ENCODE assay signal across 9 mouse cellular contexts in genomic region chr2:121442259-121443067, GRCm38 (mm10). TPM values are rescaled to one million over a fixed set of nuclear protein-coding genes. Genes with fewer than 3 reads are reported as not detected.
DNase-seq lines count a peak whose midpoint lies in the region; ATAC-seq lines count a peak whose summit lies in the region.
"Had no signal": no experiment of that assay in that cellular context is flagged by ENCODE, and none has a peak within 500 bp of the region (broad histone marks: within the 10 kb centered on the region; RNA-seq: fewer than 3 reads in every experiment).

No protein-coding gene starts in this region.

- peak; percentile 83 for DNase-seq in urinary bladder, postnatal 14 days (ENCODE audit: low spot score)
- DNase-seq in urinary bladder, postnatal 10 days (ENCODE audit: low spot score), result no peak
- DNase-seq in lung, postnatal 36 days, result peak; percentile 90
- DNase-seq in retina, postnatal 1 day, result peak; percentile 54
- DNase-seq in right cerebral cortex, adult 18-20 months, result no peak

- peak overlapping the region; percentile 93 for H3K4me2 ChIP-seq in embryonic facial prominence, embryonic 13.5 days
- H3K4me2 ChIP-seq in heart, embryonic 13.5 days, result peak overlapping the region; percentile 99
- peak overlapping the region; percentile 60 for H3K4me2 ChIP-seq in kidney, embryonic 16.5 days (replicated peaks; ENCODE audit: low read depth, low read length)

- peaks cover 24% of the 10 kb centered on the region for H3K36me3 ChIP-seq in embryonic facial prominence, embryonic 13.5 days
- peaks cover 24% of the 10 kb centered on the region for H3K36me3 ChIP-seq in heart, embryonic 13.5 days
- peaks cover 16% of the 10 kb centered on the region for H3K36me3 ChIP-seq in kidney, embryonic 16.5 days (ENCODE audit: insufficient read depth, low read length)

- H3K4me1 ChIP-seq in embryonic facial prominence, embryonic 13.5 days, result peaks cover 17% of the 10 kb centered on the region
- peaks cover 18% of the 10 kb centered on the region for H3K4me1 ChIP-seq in heart, embryonic 13.5 days
- peaks cover 12% of the 10 kb centered on the region for H3K4me1 ChIP-seq in kidney, embryonic 16.5 days (ENCODE audit: insufficient read depth, low read length)

- H3K27ac ChIP-seq in embryonic facial prominence, embryonic 13.5 days, result no peak overlapping the region
- H3K27ac ChIP-seq in heart, embryonic 13.5 days (replicated peaks), result no peak overlapping the region
- no peak overlapping the region for H3K27ac ChIP-seq in kidney, embryonic 16.5 days (ENCODE audit: low read length)

- peaks cover 16% of the 10 kb centered on the region for H3K27me3 ChIP-seq in embryonic facial prominence, embryonic 13.5 days
- H3K27me3 ChIP-seq in heart, embryonic 13.5 days (replicated peaks), result peaks cover 16% of the 10 kb centered on the region
- no peaks in the 10 kb centered on the region for H3K27me3 ChIP-seq in kidney, embryonic 16.5 days (ENCODE audit: insufficient read depth, low read length)
- H3K27me3 ChIP-seq: Patski had no signal

- no peaks in the 10 kb centered on the region for H3K9me3 ChIP-seq in embryonic facial prominence, embryonic 13.5 days
- H3K9me3 ChIP-seq in heart, embryonic 13.5 days, result no peaks in the 10 kb centered on the region
- no peaks in the 10 kb centered on the region for H3K9me3 ChIP-seq in kidney, embryonic 16.5 days (ENCODE audit: low read length)

- peak; percentile 68; the same call in 1 of the 2 replicates for ATAC-seq in embryonic facial prominence, embryonic 13.5 days (ENCODE audit: insufficient number of reproducible peaks, insufficient read depth, low FRiP score, low TSS enrichment, low read depth)
- peak; percentile 89 for ATAC-seq in heart, embryonic 13.5 days (ENCODE audit: extremely low read depth, insufficient number of reproducible peaks, low FRiP score, low TSS enrichment)
- peak; percentile 88 for ATAC-seq in kidney, embryonic 16.5 days (ENCODE audit: low FRiP score, low TSS enrichment)
- ATAC-seq: Patski had no signal

- peak overlapping the region; percentile 53 for H3K4me3 ChIP-seq in embryonic facial prominence, embryonic 13.5 days
- peak overlapping the region; percentile 63 for H3K4me3 ChIP-seq in heart, embryonic 13.5 days
- peak overlapping the region; percentile 46 for H3K4me3 ChIP-seq in kidney, embryonic 16.5 days (ENCODE audit: low read length)

- peak overlapping the region; percentile 70 for H3K9ac ChIP-seq in embryonic facial prominence, embryonic 13.5 days
- peak overlapping the region; percentile 77 for H3K9ac ChIP-seq in heart, embryonic 13.5 days
- H3K9ac ChIP-seq in kidney, embryonic 16.5 days (replicated peaks; ENCODE audit: low read length), result peak overlapping the region; percentile 63

- WGBS in embryonic facial prominence, embryonic 13.5 days, result 1% methylated on average over 30 of the region's 30 CpGs
- WGBS in heart, embryonic 13.5 days, result 1% methylated on average over 30 of the region's 30 CpGs
- WGBS in kidney, embryonic 16.5 days, result 1% methylated on average over 30 of the region's 30 CpGs

RNA-seq across cellular contexts. Expression of gene Ell3, which starts 1.6 kb away (rescaled TPM):
- 12.2 and 22.4 TPM in 2 replicates for polyA plus RNA-seq in embryonic facial prominence, embryonic 13.5 days (2015; fragmentation: Nextera tagmentation; extraction: Ambion mirVana)
- 1.4 and 1.6 TPM in 2 replicates for polyA plus RNA-seq in heart, embryonic 13.5 days (2015; fragmentation: Nextera tagmentation; extraction: Ambion mirVana)
- 12.3 and 14.5 TPM in 2 replicates for polyA plus RNA-seq in kidney, embryonic 16.5 days (2015; fragmentation: Nextera tagmentation; extraction: Ambion mirVana)

RNA-seq across cellular contexts. Expression of gene Serf2, which starts 6.5 kb away (rescaled TPM):
- polyA plus RNA-seq in embryonic facial prominence, embryonic 13.5 days (2015; fragmentation: Nextera tagmentation; extraction: Ambion mirVana), result 552 and 638 TPM in 2 replicates
- 522 and 573 TPM in 2 replicates for polyA plus RNA-seq in heart, embryonic 13.5 days (2015; fragmentation: Nextera tagmentation; extraction: Ambion mirVana)
- polyA plus RNA-seq in kidney, embryonic 16.5 days (2015; fragmentation: Nextera tagmentation; extraction: Ambion mirVana), result 448 and 451 TPM in 2 replicates

RNA-seq across cellular contexts. Expression of gene Hypk, which starts 10.6 kb away (rescaled TPM):
- polyA plus RNA-seq in embryonic facial prominence, embryonic 13.5 days (2015; fragmentation: Nextera tagmentation; extraction: Ambion mirVana), result 129 and 139 TPM in 2 replicates
- 96.3 and 106 TPM in 2 replicates for polyA plus RNA-seq in heart, embryonic 13.5 days (2015; fragmentation: Nextera tagmentation; extraction: Ambion mirVana)
- 104 and 106 TPM in 2 replicates for polyA plus RNA-seq in kidney, embryonic 16.5 days (2015; fragmentation: Nextera tagmentation; extraction: Ambion mirVana)

RNA-seq across cellular contexts. Expression of gene Serinc4, which starts 14.1 kb away (rescaled TPM):
- 0.55 and 0.65 TPM in 2 replicates for polyA plus RNA-seq in embryonic facial prominence, embryonic 13.5 days (2015; fragmentation: Nextera tagmentation; extraction: Ambion mirVana)
- 0.07 and 0.13 TPM in 2 replicates for polyA plus RNA-seq in heart, embryonic 13.5 days (2015; fragmentation: Nextera tagmentation; extraction: Ambion mirVana)
- 0.09 and 0.18 TPM in 2 replicates for polyA plus RNA-seq in kidney, embryonic 16.5 days (2015; fragmentation: Nextera tagmentation; extraction: Ambion mirVana)

RNA-seq across cellular contexts. Expression of gene Catsper2, which starts 28.9 kb away (rescaled TPM):
- polyA plus RNA-seq in embryonic facial prominence, embryonic 13.5 days (2015; fragmentation: Nextera tagmentation; extraction: Ambion mirVana), result 3.3 and 3.8 TPM in 2 replicates
- polyA plus RNA-seq in heart, embryonic 13.5 days (2015; fragmentation: Nextera tagmentation; extraction: Ambion mirVana), result 2.2 and 2.7 TPM in 2 replicates
- polyA plus RNA-seq in kidney, embryonic 16.5 days (2015; fragmentation: Nextera tagmentation; extraction: Ambion mirVana), result 2.0 and 3.0 TPM in 2 replicates

Comparison
In these comparisons a context has a peak if more than half of its experiments do, and no peak if none do; other contexts are left out.
1. DNase-seq: peak in urinary bladder, postnatal 14 days (single experiment), lung, postnatal 36 days (single experiment) and retina, postnatal 1 day (single experiment); none in urinary bladder, postnatal 10 days (single experiment) and right cerebral cortex, adult 18-20 months (single experiment).
2. Peak in every context shown above with its lines, with median percentiles within 50 percentile points of each other: ATAC-seq, H3K4me2 ChIP-seq, H3K4me3 ChIP-seq and H3K9ac ChIP-seq.